Mouse (Mus musculus): ENCODE measurements around the gene Grip2. TPM values are rescaled to one million over a fixed set of nuclear protein-coding genes. Genes with fewer than 3 reads are reported as not detected.

The Grip2 gene
- polyA plus RNA-seq, 1 experiment from 2014 or later: 10.1 TPM

- H3K4me1 ChIP-seq (ENCODE audit: control insufficient read depth, insufficient read depth, low read length): no peaks in the 10 kb centered on the region
Measured at GRCm38 (mm10) chr6:91779206-91779605, 47.8 kb downstream of the Grip2 start.

DNA sequence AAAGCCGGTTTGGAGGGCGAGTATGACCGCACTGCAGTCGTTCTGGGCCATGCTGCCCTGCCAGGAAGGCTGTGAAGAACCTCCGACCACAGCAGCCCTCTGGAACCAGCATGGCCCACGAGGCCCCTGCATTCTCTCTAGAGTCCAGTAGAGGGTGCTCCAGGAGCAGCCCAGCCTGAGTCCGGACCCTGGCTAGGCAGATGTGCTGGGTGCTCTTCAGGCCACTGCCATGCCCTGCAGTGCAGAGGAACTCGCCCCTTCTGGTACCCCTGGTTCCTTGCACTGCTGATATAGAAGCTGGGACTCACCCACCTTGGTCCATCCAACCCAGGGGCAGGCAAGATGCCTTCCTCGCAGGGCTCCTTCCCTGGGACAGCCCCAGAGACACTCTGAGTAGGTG is 50.5 kb downstream of the Grip2 start:
- peaks cover 18% of the 10 kb centered on the region for H3K36me3 ChIP-seq (ENCODE audit: control insufficient read depth, insufficient read depth, low read length)
- no peaks in the 10 kb centered on the region for H3K27me3 ChIP-seq (ENCODE audit: control insufficient read depth, insufficient read depth, low read depth, low read length)
- no peak overlapping the region for H3K4me2 ChIP-seq (ENCODE audit: low read length)
- H3K4me1 ChIP-seq (ENCODE audit: control insufficient read depth, insufficient read depth, low read length): no peaks in the 10 kb centered on the region
- no peaks in the 10 kb centered on the region for H3K9me3 ChIP-seq (replicated peaks; ENCODE audit: control insufficient read depth, low read length, poor library complexity, severe bottlenecking)
- 0 out of 2 replicates have a peak overlapping the region, but pooled peaks have one; percentile 7 for H3K9ac ChIP-seq (ENCODE audit: low read depth, low read length)
- peak; percentile 80 for ATAC-seq
- no peak overlapping the region for H3K27ac ChIP-seq (ENCODE audit: low read length)
- WGBS: 16% methylated on average over 9 of the region's 9 CpGs
- H3K4me3 ChIP-seq (ENCODE audit: low read depth, low read length): no peak overlapping the region

More at GRCm38 (mm10) chr6:91779206-91779605, 47.8 kb downstream of the Grip2 start:
- H3K9me3 ChIP-seq (replicated peaks; ENCODE audit: control insufficient read depth, low read length, poor library complexity, severe bottlenecking): no peaks in the 10 kb centered on the region
- no peak overlapping the region for H3K4me2 ChIP-seq (ENCODE audit: low read length)
- no peak overlapping the region for H3K4me3 ChIP-seq (ENCODE audit: low read depth, low read length)
- peaks cover 11% of the 10 kb centered on the region; the same call in 1 of the 2 replicates for H3K36me3 ChIP-seq (ENCODE audit: control insufficient read depth, insufficient read depth, low read length)
- WGBS: 76% methylated on average over 8 of the region's 9 CpGs
- no peak overlapping the region for H3K27ac ChIP-seq (ENCODE audit: low read length)
- no peak for ATAC-seq
- no peaks in the 10 kb centered on the region for H3K27me3 ChIP-seq (ENCODE audit: control insufficient read depth, insufficient read depth, low read depth, low read length)
- H3K9ac ChIP-seq (ENCODE audit: low read depth, low read length): no peak overlapping the region

GRCm38 (mm10) chr6:91773951-91774350 is 53.1 kb downstream of the Grip2 start:
- peaks cover 6% of the 10 kb centered on the region; the same call in 1 of the 2 replicates for H3K9me3 ChIP-seq (replicated peaks; ENCODE audit: control insufficient read depth, low read length, poor library complexity, severe bottlenecking)
- no peak overlapping the region for H3K27ac ChIP-seq (ENCODE audit: low read length)
- H3K4me1 ChIP-seq (ENCODE audit: control insufficient read depth, insufficient read depth, low read length): no peaks in the 10 kb centered on the region
- 75% methylated on average over 5 of the region's 5 CpGs for WGBS
- no peaks in the 10 kb centered on the region for H3K27me3 ChIP-seq (ENCODE audit: control insufficient read depth, insufficient read depth, low read depth, low read length)
- H3K4me3 ChIP-seq (ENCODE audit: low read depth, low read length): no peak overlapping the region
- peaks cover 20% of the 10 kb centered on the region for H3K36me3 ChIP-seq (ENCODE audit: control insufficient read depth, insufficient read depth, low read length)
- no peak for ATAC-seq
- H3K9ac ChIP-seq (ENCODE audit: low read depth, low read length): no peak overlapping the region
- H3K4me2 ChIP-seq (ENCODE audit: low read length): no peak overlapping the region

DNA sequence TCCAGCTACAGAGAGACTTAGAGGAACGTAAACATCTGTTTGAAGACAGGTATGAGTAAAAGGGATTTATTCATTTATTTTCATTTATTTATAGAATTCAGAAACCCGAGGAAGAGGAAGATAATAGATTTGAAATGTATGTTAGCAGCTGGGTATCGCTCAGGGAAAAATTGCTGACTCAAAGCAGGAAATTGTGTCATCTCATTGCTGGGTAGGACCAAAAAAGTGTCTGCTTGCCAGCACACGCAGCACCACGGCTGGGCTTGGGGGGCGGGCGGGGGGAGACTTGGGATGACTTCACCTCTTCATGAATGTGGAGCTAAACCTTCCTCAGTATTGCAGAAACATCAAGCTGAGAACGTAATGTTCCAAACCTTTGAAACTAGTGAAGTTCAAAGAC is 59.5 kb downstream of the Grip2 start:
- no peak overlapping the region for H3K9ac ChIP-seq (ENCODE audit: low read depth, low read length)
- H3K27ac ChIP-seq (ENCODE audit: low read length): no peak overlapping the region
- no peak overlapping the region for H3K4me2 ChIP-seq (ENCODE audit: low read length)
- 90% methylated on average over 8 of the region's 8 CpGs for WGBS
- no peaks in the 10 kb centered on the region for H3K4me1 ChIP-seq (ENCODE audit: control insufficient read depth, insufficient read depth, low read length)
- peaks cover 19% of the 10 kb centered on the region for H3K36me3 ChIP-seq (ENCODE audit: control insufficient read depth, insufficient read depth, low read length)
- no peaks in the 10 kb centered on the region for H3K27me3 ChIP-seq (ENCODE audit: control insufficient read depth, insufficient read depth, low read depth, low read length)
- H3K4me3 ChIP-seq (ENCODE audit: low read depth, low read length): no peak overlapping the region
- peaks cover 6% of the 10 kb centered on the region; the same call in 1 of the 2 replicates for H3K9me3 ChIP-seq (replicated peaks; ENCODE audit: control insufficient read depth, low read length, poor library complexity, severe bottlenecking)
- ATAC-seq: no peak

DNA sequence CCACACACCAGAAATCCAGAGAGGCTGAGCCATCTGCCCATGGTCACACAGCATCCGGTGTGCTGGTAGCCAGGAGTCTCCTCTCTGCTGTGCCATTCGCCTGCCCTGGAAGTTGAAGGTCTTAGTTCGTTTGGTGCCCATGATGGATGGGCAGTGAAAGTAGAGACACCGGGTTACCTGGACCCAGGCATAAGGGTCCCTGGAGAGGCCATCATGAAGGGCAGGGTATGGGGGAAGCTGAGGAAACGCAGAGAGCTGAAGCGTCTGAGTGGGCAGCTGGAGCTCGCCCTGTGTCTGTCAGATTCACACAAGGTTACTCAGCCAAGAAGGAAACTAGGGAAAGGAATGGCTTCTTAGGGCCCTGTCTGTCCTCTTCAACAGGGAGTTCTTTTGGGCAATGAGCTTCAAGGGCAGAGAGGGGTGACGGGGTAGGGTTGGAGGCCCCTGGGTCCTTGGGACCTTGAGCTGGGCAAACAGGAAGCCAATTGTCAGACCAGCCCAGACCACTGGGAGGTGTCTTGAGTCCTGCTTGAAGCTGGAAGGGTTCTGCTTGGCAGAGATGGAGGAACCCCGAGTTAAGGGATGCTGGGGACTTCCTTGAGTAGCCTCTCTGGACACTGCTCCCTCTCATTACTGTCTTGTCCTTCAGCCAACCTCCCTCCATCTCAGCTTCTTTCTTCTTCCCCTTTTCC is 64.9 kb downstream of the Grip2 start:
- Histone ChIP-seq H3K4me2 (ENCODE audit: low read length) (no peak overlapping the region), H3K27me3 (ENCODE audit: control insufficient read depth, insufficient read depth, low read depth, low read length) (no peaks in the 10 kb centered on the region), H3K4me1 (ENCODE audit: control insufficient read depth, insufficient read depth, low read length) (no peaks in the 10 kb centered on the region), H3K36me3 (ENCODE audit: control insufficient read depth, insufficient read depth, low read length) (peaks cover 6% of the 10 kb centered on the region; the same call in 1 of the 2 replicates), H3K4me3 (ENCODE audit: low read depth, low read length) (no peak overlapping the region), H3K9ac (ENCODE audit: low read depth, low read length) (no peak overlapping the region), H3K9me3 (replicated peaks; ENCODE audit: control insufficient read depth, low read length, poor library complexity, severe bottlenecking) (no peaks in the 10 kb centered on the region), H3K27ac (ENCODE audit: low read length) (no peak overlapping the region)
- ATAC-seq: no peak
- 85% methylated on average over 9 of the region's 9 CpGs for WGBS

DNA sequence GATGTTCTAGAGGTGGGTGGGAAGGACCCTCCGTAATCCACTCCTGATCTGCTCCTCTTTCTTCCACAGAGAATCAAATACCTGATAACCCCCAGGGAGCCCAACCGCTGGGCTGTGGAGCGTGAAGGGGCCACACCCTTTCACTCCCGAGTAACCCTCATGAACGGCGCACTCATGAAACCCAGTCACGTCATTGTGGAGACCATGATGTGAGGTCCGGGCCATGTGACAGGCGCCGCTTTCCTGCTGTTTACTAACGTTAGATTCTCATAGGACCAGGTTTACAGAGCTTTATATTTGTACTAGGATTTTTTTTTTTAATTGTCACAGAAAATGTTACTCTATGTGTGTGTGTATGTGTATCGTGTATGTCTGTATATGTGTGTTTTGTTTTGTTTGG is 72.2 kb downstream of the Grip2 start:
- no peak overlapping the region for H3K4me2 ChIP-seq (ENCODE audit: low read length)
- peaks cover 34% of the 10 kb centered on the region for H3K36me3 ChIP-seq (ENCODE audit: control insufficient read depth, insufficient read depth, low read length)
- H3K27me3 ChIP-seq (ENCODE audit: control insufficient read depth, insufficient read depth, low read depth, low read length): no peaks in the 10 kb centered on the region
- H3K4me1 ChIP-seq (ENCODE audit: control insufficient read depth, insufficient read depth, low read length): no peaks in the 10 kb centered on the region
- 75% methylated on average over 12 of the region's 12 CpGs for WGBS
- no peak overlapping the region for H3K4me3 ChIP-seq (ENCODE audit: low read depth, low read length)
- H3K9ac ChIP-seq (ENCODE audit: low read depth, low read length): no peak overlapping the region
- no peak for ATAC-seq
- no peaks in the 10 kb centered on the region for H3K9me3 ChIP-seq (replicated peaks; ENCODE audit: control insufficient read depth, low read length, poor library complexity, severe bottlenecking)
- no peak overlapping the region for H3K27ac ChIP-seq (ENCODE audit: low read length)

GRCm38 (mm10) chr6:91754098-91754497 is 73.0 kb downstream of the Grip2 start:
- 30% methylated on average over 6 of the region's 6 CpGs for WGBS
- peaks cover 37% of the 10 kb centered on the region for H3K36me3 ChIP-seq (ENCODE audit: control insufficient read depth, insufficient read depth, low read length)
- 0 out of 2 replicates have a peak, but pooled peaks have one; percentile 29 for ATAC-seq

DNA sequence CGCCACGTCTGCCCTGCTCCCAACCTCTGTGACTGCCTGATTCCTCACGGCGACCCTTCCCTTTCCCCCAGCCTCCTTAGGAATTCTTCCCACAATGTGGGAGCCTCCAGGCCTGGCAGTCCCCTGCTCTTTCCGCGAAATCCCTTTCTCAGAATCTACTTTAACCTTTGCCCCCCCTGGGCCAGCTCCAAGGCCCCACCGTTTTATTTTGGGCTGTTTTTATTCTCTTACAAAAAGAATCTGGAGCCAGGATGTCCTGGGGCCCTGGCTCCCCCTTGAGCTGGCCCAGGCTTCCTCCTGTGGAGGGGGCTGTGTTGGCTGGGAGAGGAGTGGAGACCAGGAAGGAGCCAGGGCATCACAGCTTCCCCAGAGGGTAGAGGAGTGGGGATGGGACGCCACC is 74.2 kb downstream of the Grip2 start:
- Histone ChIP-seq H3K27me3 (ENCODE audit: control insufficient read depth, insufficient read depth, low read depth, low read length) (no peaks in the 10 kb centered on the region), H3K4me2 (ENCODE audit: low read length) (no peak overlapping the region), H3K9ac (ENCODE audit: low read depth, low read length) (no peak overlapping the region), H3K27ac (ENCODE audit: low read length) (no peak overlapping the region), H3K4me3 (ENCODE audit: low read depth, low read length) (no peak overlapping the region), H3K4me1 (ENCODE audit: control insufficient read depth, insufficient read depth, low read length) (no peaks in the 10 kb centered on the region), H3K36me3 (ENCODE audit: control insufficient read depth, insufficient read depth, low read length) (peaks cover 47% of the 10 kb centered on the region), H3K9me3 (replicated peaks; ENCODE audit: control insufficient read depth, low read length, poor library complexity, severe bottlenecking) (no peaks in the 10 kb centered on the region)
- 70% methylated on average over 8 of the region's 8 CpGs for WGBS
- ATAC-seq: no peak

More at GRCm38 (mm10) chr6:91754098-91754497, 73.0 kb downstream of the Grip2 start:
- no peak overlapping the region for H3K4me2 ChIP-seq (ENCODE audit: low read length)
- H3K9ac ChIP-seq (ENCODE audit: low read depth, low read length): no peak overlapping the region
- no peaks in the 10 kb centered on the region for H3K27me3 ChIP-seq (ENCODE audit: control insufficient read depth, insufficient read depth, low read depth, low read length)
- no peaks in the 10 kb centered on the region for H3K4me1 ChIP-seq (ENCODE audit: control insufficient read depth, insufficient read depth, low read length)
- no peak overlapping the region for H3K4me3 ChIP-seq (ENCODE audit: low read depth, low read length)
- H3K27ac ChIP-seq (ENCODE audit: low read length): no peak overlapping the region
- H3K9me3 ChIP-seq (replicated peaks; ENCODE audit: control insufficient read depth, low read length, poor library complexity, severe bottlenecking): no peaks in the 10 kb centered on the region

DNA sequence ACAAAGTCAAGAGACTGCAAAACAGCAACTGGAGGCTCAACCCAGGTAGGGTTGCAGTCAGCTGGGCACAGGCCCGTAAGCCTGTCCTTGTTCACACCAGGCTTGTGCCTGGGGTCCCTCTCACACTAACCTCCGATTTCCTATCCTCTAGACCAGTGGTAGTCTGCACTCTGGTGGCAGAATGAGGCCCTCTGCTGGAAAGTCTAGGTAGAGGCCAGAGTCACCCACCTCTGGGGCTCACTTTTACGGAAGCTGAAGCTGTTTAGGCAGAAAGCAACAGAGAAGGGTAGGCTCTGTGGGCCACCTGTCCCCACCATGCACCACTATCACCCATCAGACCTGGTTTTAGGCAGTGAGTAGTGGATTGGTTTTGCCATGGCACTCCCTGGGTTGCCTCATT is 76.1 kb downstream of the Grip2 start:
- WGBS: 64% methylated on average over 3 of the region's 3 CpGs
- Histone ChIP-seq H3K4me2 (ENCODE audit: low read length) (no peak overlapping the region), H3K27me3 (ENCODE audit: control insufficient read depth, insufficient read depth, low read depth, low read length) (no peaks in the 10 kb centered on the region), H3K4me1 (ENCODE audit: control insufficient read depth, insufficient read depth, low read length) (no peaks in the 10 kb centered on the region), H3K4me3 (ENCODE audit: low read depth, low read length) (no peak overlapping the region), H3K27ac (ENCODE audit: low read length) (no peak overlapping the region), H3K9ac (ENCODE audit: low read depth, low read length) (no peak overlapping the region), H3K9me3 (replicated peaks; ENCODE audit: control insufficient read depth, low read length, poor library complexity, severe bottlenecking) (no peaks in the 10 kb centered on the region), H3K36me3 (ENCODE audit: control insufficient read depth, insufficient read depth, low read length) (peaks cover 45% of the 10 kb centered on the region)
- no peak for ATAC-seq
